Mouse (Mus musculus) intestine, postnatal 0 days (tissue): Measurements from ENCODE around the gene Srcin1. TPM values are rescaled to one million over a fixed set of nuclear protein-coding genes. Genes with fewer than 3 reads are reported as not detected.
A peak's percentile ranks its signal among the peaks of the same experiment; 100 is the strongest.

Experiments used
- ATAC-seq: fragments of 200-750 bp; cut with Nextera tagmentation; 2 replicates; pipeline ENCODE4 v1.8.0; 2017; ENCODE audit warnings: mild to moderate bottlenecking, moderate TSS enrichment, moderate library complexity
- H3K27ac ChIP-seq: fragments of 300-500 bp; sonication (generic); 2 replicates; pipeline ENCODE4 v1.5.1; 2014; ENCODE audit warnings: mild to moderate bottlenecking, low read depth, low read length, moderate library complexity
- H3K27me3 ChIP-seq: fragments of 300-500 bp; sonication (generic); replicated peaks from 2 replicates; pipeline ENCODE4 v1.6.1; 2014; ENCODE audit warnings: low read length, mixed read lengths; ENCODE audit not compliant: control insufficient read depth, insufficient read depth
- H3K36me3 ChIP-seq: fragments of 300-500 bp; sonication (generic); 2 replicates; pipeline ENCODE4 v1.6.1; 2014; ENCODE audit warnings: mild to moderate bottlenecking, moderate library complexity; ENCODE audit not compliant: control insufficient read depth, insufficient read depth
- H3K4me1 ChIP-seq: fragments of 300-500 bp; sonication (generic); replicated peaks from 2 replicates; pipeline ENCODE4 v1.6.1; 2014; ENCODE audit warnings: antibody characterized with exemption, low read length, mixed read lengths; ENCODE audit not compliant: control insufficient read depth, insufficient read depth
- H3K4me2 ChIP-seq: fragments of 300-500 bp; sonication (generic); replicated peaks from 2 replicates; pipeline ENCODE4 v1.6.1; 2014; ENCODE audit warnings: low read depth, mild to moderate bottlenecking, moderate library complexity
- H3K4me3 ChIP-seq: fragments of 300-500 bp; sonication (generic); 2 replicates; pipeline ENCODE4 v1.5.1; 2014; ENCODE audit warnings: low read depth, low read length
- H3K9ac ChIP-seq: fragments of 300-500 bp; sonication (generic); 2 replicates; pipeline ENCODE4 v1.6.1; 2014; ENCODE audit warnings: mild to moderate bottlenecking, low read depth, low read length
- H3K9me3 ChIP-seq: fragments of 300-500 bp; sonication (generic); 2 replicates; pipeline ENCODE4 v1.6.1; 2016; ENCODE audit warnings: mixed run types; ENCODE audit not compliant: control insufficient read depth
- CTCF ChIP-seq: sonication (generic); IDR thresholded peaks from 2 replicates; pipeline ENCODE4 v1.5.1; 2016; ENCODE audit warnings: low read depth, mild to moderate bottlenecking, control low read depth, antibody characterized with exemption, moderate library complexity
- WGBS: fragments of 180-500 bp; shearing (Covaris S2); extraction: QIAGEN DNeasy Blood & Tissue Kit; methylation state at CpG from one replicate; pipeline ENCODE4 v1.1.7; 2014; 5-methylcytosine and 5-hydroxymethylcytosine counted together
- polyA plus RNA-seq: library from polyadenylated mRNA; unstranded; fragments of >200 nt; fragmentation: Nextera tagmentation; extraction: Ambion mirVana; gene quantifications from 2 replicates; pipeline ENCODE4 v1.2.1, GENCODE M21; 2015

Gene Srcin1
- polyA plus RNA-seq, 1 experiment from 2014 or later, result 0.18 TPM

DNA sequence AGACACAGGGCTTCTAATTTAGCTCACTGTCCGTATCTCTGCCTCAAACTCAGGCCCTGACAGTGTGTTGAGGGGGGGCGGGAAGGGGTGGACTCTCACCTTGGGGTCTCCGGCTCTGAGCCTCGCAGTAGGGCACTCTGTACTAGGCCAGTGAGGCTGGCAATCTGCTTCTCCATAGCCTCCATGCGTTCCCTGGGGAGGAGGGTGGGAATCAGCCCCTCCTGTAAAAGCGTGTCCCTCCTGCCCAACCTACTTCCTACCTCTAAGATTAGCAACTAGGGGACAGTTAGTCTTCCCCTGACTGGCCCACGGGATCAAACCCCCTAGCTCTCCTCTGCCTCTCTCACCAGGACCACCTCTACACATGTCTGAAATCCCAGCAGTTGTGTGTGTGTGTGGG is 42.3 kb downstream of the Srcin1 start:
- no peak for ATAC-seq
- no peak for TF ChIP-seq CTCF
- WGBS, result 34% methylated on average over 7 of the region's 7 CpGs
- Histone ChIP-seq H3K4me3 (no peak overlapping the region), H3K27me3 (peaks cover 70% of the 10 kb centered on the region), H3K9ac (no peak overlapping the region), H3K9me3 (no peaks in the 10 kb centered on the region), H3K27ac (no peak overlapping the region), H3K4me1 (0 out of 2 replicates have a peak, but pooled peaks cover 1% of the 10 kb centered on the region), H3K4me2 (no peak overlapping the region), H3K36me3 (no peaks in the 10 kb centered on the region)

DNA sequence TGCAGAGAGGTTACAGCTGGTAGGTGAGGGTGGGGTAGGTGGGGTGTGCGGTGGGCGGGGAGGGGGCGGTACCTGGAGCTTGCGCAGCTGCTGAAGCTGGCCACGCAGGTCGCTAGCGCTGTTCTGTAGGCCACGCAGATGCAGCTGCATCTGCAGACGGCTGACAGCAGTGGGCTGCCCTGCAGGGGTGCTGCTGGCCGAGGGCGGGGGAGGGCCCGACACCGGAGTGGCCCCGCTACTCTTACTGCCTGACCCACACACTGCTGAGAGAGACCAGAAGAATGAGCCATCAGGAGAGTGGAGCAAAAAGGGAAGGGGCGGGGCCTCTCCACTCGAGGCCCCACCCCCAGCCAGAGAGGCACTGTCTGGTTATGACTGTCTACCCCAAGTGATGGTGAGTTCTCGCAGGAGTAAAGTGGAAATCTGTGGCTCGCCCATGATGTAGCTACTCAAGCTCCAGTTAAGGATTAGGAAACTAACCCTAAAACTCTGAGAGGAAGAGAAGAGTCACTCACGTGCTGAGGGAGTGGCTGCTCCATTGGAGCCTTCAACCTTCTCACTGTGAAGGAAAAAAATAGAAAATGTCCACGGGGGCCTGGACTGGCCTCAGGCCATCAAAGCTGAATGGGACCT is 42.9 kb downstream of the Srcin1 start:
- H3K4me3 ChIP-seq, result 0 out of 2 replicates have a peak overlapping the region, but pooled peaks have one; percentile 7
- peak overlapping the region; percentile 51 for H3K4me2 ChIP-seq
- no peak for TF ChIP-seq CTCF
- H3K27me3 ChIP-seq, result peaks cover 68% of the 10 kb centered on the region
- WGBS, result 3% methylated on average over 20 of the region's 20 CpGs
- H3K27ac ChIP-seq, result no peak overlapping the region
- H3K9ac ChIP-seq, result no peak overlapping the region
- H3K9me3 ChIP-seq, result no peaks in the 10 kb centered on the region
- no peaks in the 10 kb centered on the region for H3K36me3 ChIP-seq
- no peak for ATAC-seq
- H3K4me1 ChIP-seq, result 0 out of 2 replicates have a peak, but pooled peaks cover 4% of the 10 kb centered on the region

GRCm38 (mm10) chr11:97532354-97532753 is 43.6 kb downstream of the Srcin1 start:
- ATAC-seq, result no peak
- TF ChIP-seq CTCF, result no peak
- Histone ChIP-seq H3K4me3 (no peak overlapping the region), H3K36me3 (no peaks in the 10 kb centered on the region), H3K4me2 (peak overlapping the region; percentile 84), H3K9me3 (no peaks in the 10 kb centered on the region), H3K4me1 (0 out of 2 replicates have a peak, but pooled peaks cover 4% of the 10 kb centered on the region), H3K27ac (no peak overlapping the region), H3K27me3 (peaks cover 61% of the 10 kb centered on the region), H3K9ac (no peak overlapping the region)
- WGBS, result 15% methylated on average over 8 of the region's 8 CpGs

DNA sequence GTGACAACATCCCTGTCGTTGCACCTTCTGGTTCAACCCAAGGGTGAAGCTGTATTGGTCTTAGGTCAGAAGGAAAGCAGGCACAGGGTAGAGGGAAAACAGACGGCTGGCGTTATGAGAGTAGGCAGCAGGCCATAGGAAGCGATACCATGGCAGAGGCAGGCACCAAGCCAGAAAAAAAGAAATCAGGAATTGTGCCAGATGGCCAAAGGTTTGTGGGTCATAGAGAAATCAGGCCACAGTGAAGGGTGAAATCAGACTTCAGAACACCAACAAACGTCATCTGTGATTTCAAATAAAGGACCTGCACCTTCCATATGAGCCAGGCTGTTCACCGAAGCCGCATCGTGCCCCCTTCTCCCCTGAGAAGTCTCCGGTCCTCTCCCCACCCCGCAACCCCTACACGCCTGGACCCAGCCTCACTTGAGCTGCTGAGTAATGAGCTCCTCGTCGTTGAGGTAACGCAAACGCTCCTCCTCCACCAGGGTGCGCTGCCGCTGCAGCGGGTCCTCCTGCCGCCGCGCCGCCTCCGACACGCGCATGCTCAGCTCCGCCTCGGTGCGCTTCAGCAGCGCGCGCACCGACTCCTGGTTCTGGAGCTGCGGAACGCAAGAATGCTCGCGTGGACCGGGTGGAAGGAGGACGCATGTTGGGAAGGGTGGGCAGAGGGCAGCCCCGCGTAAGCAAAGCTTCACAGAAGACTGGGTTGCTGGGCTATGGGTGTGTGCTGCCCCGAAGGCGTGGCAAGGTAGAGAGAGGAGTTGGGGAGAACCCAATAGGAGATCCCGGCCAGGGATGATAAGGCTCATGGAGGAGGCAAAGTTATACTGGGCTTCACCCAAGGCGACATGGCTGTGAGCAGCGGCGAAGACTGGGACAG is 44.4 kb downstream of the Srcin1 start:
- H3K9ac ChIP-seq, result no peak overlapping the region
- TF ChIP-seq CTCF, result peak; percentile 100

GRCm38 (mm10) chr11:97530961-97531360 is 45.0 kb downstream of the Srcin1 start:
- H3K4me3 ChIP-seq, result no peak overlapping the region
- no peaks in the 10 kb centered on the region for H3K9me3 ChIP-seq
- WGBS, result 72% methylated on average over 5 of the region's 5 CpGs
- no peaks in the 10 kb centered on the region for H3K36me3 ChIP-seq
- peaks cover 47% of the 10 kb centered on the region for H3K27me3 ChIP-seq
- no peak overlapping the region for H3K27ac ChIP-seq
- no peak for ATAC-seq
- 0 out of 2 replicates have a peak, but pooled peaks cover 4% of the 10 kb centered on the region for H3K4me1 ChIP-seq
- no peak overlapping the region for H3K4me2 ChIP-seq
- TF ChIP-seq CTCF, result no peak
- H3K9ac ChIP-seq, result no peak overlapping the region

More for the DNA sequence above, 44.4 kb downstream of the Srcin1 start:
- peak overlapping the region; percentile 84 for H3K4me2 ChIP-seq
- peaks cover 54% of the 10 kb centered on the region for H3K27me3 ChIP-seq
- H3K27ac ChIP-seq, result no peak overlapping the region
- peak; percentile 46 for ATAC-seq
- 7% methylated on average over 46 of the region's 46 CpGs for WGBS
- H3K9me3 ChIP-seq, result no peaks in the 10 kb centered on the region
- H3K4me3 ChIP-seq, result peak overlapping the region; percentile 39
- 0 out of 2 replicates have a peak, but pooled peaks cover 4% of the 10 kb centered on the region for H3K4me1 ChIP-seq
- no peaks in the 10 kb centered on the region for H3K36me3 ChIP-seq

DNA sequence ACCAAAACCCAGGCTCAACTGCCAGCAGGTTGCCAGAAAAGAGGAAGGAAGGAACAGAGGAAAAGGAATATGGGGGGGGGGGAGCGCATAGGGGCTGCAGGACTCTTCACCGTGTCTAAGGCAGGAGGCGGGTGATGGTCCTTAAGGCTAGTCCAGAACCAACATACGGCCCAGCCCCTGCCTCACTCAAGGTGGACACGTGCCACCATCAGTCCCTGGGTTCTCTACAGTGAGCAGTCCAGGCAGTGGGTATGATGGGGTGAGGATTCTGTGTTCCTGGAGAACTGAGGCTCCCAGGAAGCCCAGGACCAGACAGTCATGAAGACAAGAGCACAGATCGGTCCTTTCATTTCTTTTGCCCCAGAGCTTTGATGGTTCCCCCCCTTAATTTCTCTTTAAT is 45.9 kb downstream of the Srcin1 start:
- peaks cover 38% of the 10 kb centered on the region for H3K27me3 ChIP-seq
- H3K4me3 ChIP-seq, result no peak overlapping the region
- TF ChIP-seq CTCF, result no peak
- no peaks in the 10 kb centered on the region for H3K36me3 ChIP-seq
- 0 out of 2 replicates have a peak, but pooled peaks cover 4% of the 10 kb centered on the region for H3K4me1 ChIP-seq
- no peak overlapping the region for H3K9ac ChIP-seq
- H3K9me3 ChIP-seq, result no peaks in the 10 kb centered on the region
- 82% methylated on average over 6 of the region's 6 CpGs for WGBS
- ATAC-seq, result no peak
- H3K4me2 ChIP-seq, result no peak overlapping the region
- H3K27ac ChIP-seq, result no peak overlapping the region
